Mouse (Mus musculus): ENCODE measurements at regions not wholly inside any gene's neighbourhood (a gene's known extent, or its start where the extent isn't known, plus 50 kb on each side); places are given as distances from the start of the nearest gene placed in this dataset.

DNA sequence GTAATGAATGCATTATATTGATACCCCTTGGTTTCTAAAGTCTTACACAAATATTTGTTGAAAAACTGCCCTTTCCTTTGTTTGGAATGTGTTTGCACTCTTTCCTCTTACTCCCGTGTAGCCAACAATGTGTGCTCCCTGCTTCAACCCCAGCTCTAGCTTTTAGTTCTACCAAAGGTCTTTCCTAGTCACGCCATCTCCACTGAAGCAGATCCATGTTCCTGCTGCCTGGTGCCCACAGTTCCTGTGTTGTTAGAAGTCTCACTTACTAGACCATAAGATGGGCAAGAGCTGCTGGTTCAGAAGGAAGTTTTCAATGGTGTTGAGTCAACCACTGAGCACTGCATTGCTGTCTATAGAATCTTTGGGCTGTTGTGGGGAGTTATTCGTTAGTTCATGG lies 137.0 kb downstream of the Klf5 start:
- TF ChIP-seq CTCF (IDR thresholded peaks at IDR 0.05; ENCODE audit: low read depth) (no peak), EP300 (IDR thresholded peaks at IDR 0.05; ENCODE audit: low read depth) (no peak)

Data from liver, postnatal 0 days (tissue).